Mouse (Mus musculus) ES-Bruce4 (cell line): ENCODE results near the gene Pcna. TPM values are rescaled to one million over a fixed set of nuclear protein-coding genes. Genes with fewer than 3 reads are reported as not detected.
"Not testable (repeated sequence)": the region's sequence is repeated elsewhere in the genome, so short reads cannot be mapped to it uniquely, and the experiment has no call there.

Source experiments
- H3K27ac ChIP-seq: 2 replicates; pipeline ENCODE4 v1.5.1; 2012; ENCODE audit warnings: low read length, inconsistent platforms; ENCODE audit not compliant: insufficient read depth
- H3K27me3 ChIP-seq: 2 replicates; pipeline ENCODE4 v1.6.1; 2012; ENCODE audit warnings: mild to moderate bottlenecking, low read length, inconsistent platforms; ENCODE audit not compliant: control insufficient read depth, poor library complexity, insufficient read depth, severe bottlenecking
- H3K36me3 ChIP-seq: 2 replicates; pipeline ENCODE4 v1.6.1; 2012; ENCODE audit warnings: inconsistent platforms, mild to moderate bottlenecking, low read length, moderate library complexity; ENCODE audit not compliant: control insufficient read depth, poor library complexity, insufficient read depth, severe bottlenecking
- H3K4me1 ChIP-seq: one replicate; pipeline ENCODE4 v1.8.1; 2011; ENCODE audit warnings: low read length; ENCODE audit not compliant: control insufficient read depth, insufficient read depth
- H3K4me3 ChIP-seq: 2 replicates; pipeline ENCODE4 v1.5.1; 2011; ENCODE audit warnings: low read depth, mild to moderate bottlenecking, low read length
- H3K9ac ChIP-seq: 2 replicates; pipeline ENCODE4 v1.6.1; 2012; ENCODE audit warnings: low read depth, mild to moderate bottlenecking, inconsistent platforms; ENCODE audit not compliant: poor library complexity, severe bottlenecking
- H3K9me3 ChIP-seq: replicated peaks from 2 replicates; pipeline ENCODE4 v1.6.1; 2012; ENCODE audit warnings: mild to moderate bottlenecking, low read length, inconsistent platforms; ENCODE audit not compliant: control insufficient read depth, poor library complexity, insufficient read depth, severe bottlenecking
- CTCF ChIP-seq: IDR thresholded peaks from one replicate; pipeline ENCODE4 v1.8.1; 2011; ENCODE audit warnings: low read depth, low read length
- EP300 ChIP-seq: IDR thresholded peaks from 2 replicates; pipeline ENCODE4 v1.6.1; 2011; ENCODE audit warnings: low read depth, low read length; ENCODE audit not compliant: insufficient read depth
- POLR2A ChIP-seq: IDR thresholded peaks from one replicate; pipeline ENCODE4 v1.8.1; 2011; ENCODE audit warnings: low read length; ENCODE audit not compliant: insufficient read depth
- polyA plus RNA-seq: library from polyadenylated mRNA; stranded (reverse); fragments of >200 nt; gene quantifications from 2 replicates; pipeline ENCODE4 v1.2.4, GENCODE M21; 2011; ENCODE audit warnings: low read depth; ENCODE audit not compliant: missing spikeins, insufficient read depth, insufficient read length

Gene Pcna
- polyA plus RNA-seq, 1 experiment = 368 TPM

GRCm38 (mm10) chr2:132243370-132243769 lies 9.7 kb downstream of the Pcna start:
- Histone ChIP-seq H3K36me3 (peaks cover 9% of the 10 kb centered on the region; the same call in 1 of the 2 replicates), H3K27ac (no peak overlapping the region), H3K9ac (no peak overlapping the region), H3K9me3 (no peaks in the 10 kb centered on the region), H3K27me3 (no peaks in the 10 kb centered on the region), H3K4me3 (no peak overlapping the region), H3K4me1 (no peaks in the 10 kb centered on the region)
- TF ChIP-seq POLR2A (no peak), EP300 (no peak), CTCF (no peak)

- H3K9me3 ChIP-seq, H3K36me3 ChIP-seq, H3K9ac ChIP-seq, H3K27me3 ChIP-seq, H3K27ac ChIP-seq, H3K4me3 ChIP-seq, H3K4me1 ChIP-seq: not testable (repeated sequence)
- peak; percentile 21 for TF ChIP-seq CTCF
These were observed 12.7 kb downstream of the Pcna start for GRCm38 (mm10) chr2:132240457-132240856.

DNA sequence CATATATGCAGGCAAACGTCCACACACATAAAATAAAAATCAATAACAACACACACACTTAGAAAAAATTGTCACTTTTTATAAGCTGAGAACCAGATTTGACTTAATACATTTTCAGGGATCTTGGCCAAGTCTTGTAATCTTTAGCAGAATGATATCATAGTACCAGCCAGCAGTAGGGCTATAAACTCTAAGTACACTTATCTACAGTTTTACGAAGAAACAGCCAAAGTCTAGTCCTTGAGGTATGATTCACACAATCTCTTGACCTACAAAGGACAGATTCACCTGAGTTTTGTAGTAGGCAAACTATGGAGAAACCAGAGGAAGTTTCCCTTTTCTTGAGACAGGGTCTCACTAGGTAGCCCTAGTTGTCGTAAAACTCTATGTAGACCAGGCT lies 13.7 kb downstream of the Pcna start:
- not testable (repeated sequence) for H3K27ac ChIP-seq, H3K4me3 ChIP-seq, H3K9ac ChIP-seq, H3K9me3 ChIP-seq, H3K27me3 ChIP-seq, H3K4me1 ChIP-seq, H3K36me3 ChIP-seq

GRCm38 (mm10) chr2:132235975-132236374 lies 17.1 kb downstream of the Pcna start:
- H3K27ac ChIP-seq = no peak overlapping the region
- peaks cover 8% of the 10 kb centered on the region for H3K4me1 ChIP-seq
- H3K4me3 ChIP-seq = no peak overlapping the region
- no peaks in the 10 kb centered on the region for H3K36me3 ChIP-seq
- H3K27me3 ChIP-seq = no peaks in the 10 kb centered on the region
- H3K9ac ChIP-seq = no peak overlapping the region
- H3K9me3 ChIP-seq = no peaks in the 10 kb centered on the region
- TF ChIP-seq EP300 (no peak), CTCF (no peak), POLR2A (no peak)

- peaks cover 8% of the 10 kb centered on the region for H3K4me1 ChIP-seq
- H3K27ac ChIP-seq = peak overlapping the region; percentile 42; the same call in 1 of the 2 replicates
- no peak overlapping the region for H3K4me3 ChIP-seq
- TF ChIP-seq EP300 = 0 out of 2 replicates have a peak, but pooled peaks have one; percentile 31
- TF ChIP-seq CTCF = no peak
- no peak for TF ChIP-seq POLR2A
- H3K9me3 ChIP-seq = no peaks in the 10 kb centered on the region
- H3K27me3 ChIP-seq = no peaks in the 10 kb centered on the region
- no peaks in the 10 kb centered on the region for H3K36me3 ChIP-seq
- no peak overlapping the region for H3K9ac ChIP-seq
These were observed 17.8 kb downstream of the Pcna start for GRCm38 (mm10) chr2:132235291-132235690.

- H3K4me3 ChIP-seq = no peak overlapping the region
- H3K27me3 ChIP-seq = no peaks in the 10 kb centered on the region
- no peak for TF ChIP-seq POLR2A
- no peak for TF ChIP-seq EP300
- no peak for TF ChIP-seq CTCF
- H3K27ac ChIP-seq = no peak overlapping the region
- peaks cover 8% of the 10 kb centered on the region for H3K4me1 ChIP-seq
- H3K9ac ChIP-seq = no peak overlapping the region
- H3K36me3 ChIP-seq = no peaks in the 10 kb centered on the region
- H3K9me3 ChIP-seq = no peaks in the 10 kb centered on the region
These were observed 18.9 kb downstream of the Pcna start for GRCm38 (mm10) chr2:132233985-132234765.
